26 mouse cellular contexts compared by ENCODE assay signal in genomic region chr6:80823753-80824152, GRCm38 (mm10).
DNase-seq lines count a peak whose midpoint lies in the region; ATAC-seq and TF ChIP-seq lines count a peak whose summit lies in the region.
"Had no signal": no experiment of that assay in that cellular context is flagged by ENCODE, and none has a peak within 500 bp of the region (broad histone marks: within the 10 kb centered on the region; RNA-seq: fewer than 3 reads in every experiment).

No protein-coding gene starts in this region.

- H3K9ac ChIP-seq in midbrain, embryonic 13.5 days (replicated peaks): no peak overlapping the region
- H3K9ac ChIP-seq: embryonic facial prominence, embryonic 12.5 days; forebrain, embryonic 12.5 days; hindbrain, embryonic 14.5 days; limb, embryonic 13.5 days; liver, embryonic 14.5 days; lung, embryonic 15.5 days; midbrain, embryonic 15.5 days; neural tube, embryonic 12.5 days had no signal

- no peaks in the 10 kb centered on the region for H3K36me3 ChIP-seq in kidney, adult 2 months (ENCODE audit: control insufficient read depth, insufficient read depth, low read length)
- H3K36me3 ChIP-seq in midbrain, embryonic 13.5 days: no peaks in the 10 kb centered on the region
- H3K36me3 ChIP-seq in heart, embryonic 10.5 days: no peaks in the 10 kb centered on the region
- H3K36me3 ChIP-seq: embryonic facial prominence, embryonic 12.5 days; forebrain, embryonic 12.5 days; limb, embryonic 13.5 days; lung, embryonic 15.5 days; midbrain, embryonic 15.5 days; neural tube, embryonic 12.5 days had no signal

- ATAC-seq in midbrain, embryonic 13.5 days: no peak
- ATAC-seq: inflammation-experienced regulatory T-cells, adult 6 months; midbrain, embryonic 15.5 days had no signal

- H3K9me3 ChIP-seq in midbrain, embryonic 13.5 days: no peaks in the 10 kb centered on the region
- H3K9me3 ChIP-seq in heart, embryonic 10.5 days: no peaks in the 10 kb centered on the region
- H3K9me3 ChIP-seq: embryonic facial prominence, embryonic 12.5 days; forebrain, embryonic 12.5 days; limb, embryonic 13.5 days; lung, embryonic 15.5 days; midbrain, embryonic 15.5 days; neural tube, embryonic 12.5 days had no signal

- H3K4me2 ChIP-seq in midbrain, embryonic 13.5 days (replicated peaks): no peak overlapping the region
- H3K4me2 ChIP-seq: embryonic facial prominence, embryonic 12.5 days; forebrain, embryonic 12.5 days; hindbrain, embryonic 14.5 days; limb, embryonic 13.5 days; lung, embryonic 15.5 days; midbrain, embryonic 15.5 days; neural tube, embryonic 12.5 days had no signal

- no peak for TF ChIP-seq CTCF in kidney, adult 2 months (conservative IDR thresholded peaks at IDR 0.05; ENCODE audit: insufficient read depth, insufficient read length, low read depth, low read length)

- H3K4me1 ChIP-seq in kidney, adult 2 months (ENCODE audit: control insufficient read depth, insufficient read depth, low read length): no peaks in the 10 kb centered on the region
- H3K4me1 ChIP-seq in midbrain, embryonic 13.5 days (replicated peaks): no peaks in the 10 kb centered on the region
- H3K4me1 ChIP-seq in heart, embryonic 10.5 days: no peaks in the 10 kb centered on the region
- H3K4me1 ChIP-seq: embryonic facial prominence, embryonic 12.5 days; forebrain, embryonic 12.5 days; limb, embryonic 13.5 days; lung, embryonic 15.5 days; midbrain, embryonic 15.5 days; neural tube, embryonic 12.5 days had no signal

- no peak for TF ChIP-seq POLR2A in kidney, adult 2 months (IDR thresholded peaks at IDR 0.05; ENCODE audit: low read depth, low read length)

- H3K4me3 ChIP-seq in kidney, adult 2 months (ENCODE audit: insufficient read depth, low read depth, low read length): no peak overlapping the region
- no peak overlapping the region for H3K4me3 ChIP-seq in midbrain, embryonic 13.5 days (replicated peaks)
- H3K4me3 ChIP-seq in heart, embryonic 10.5 days: no peak overlapping the region
- H3K4me3 ChIP-seq: embryonic facial prominence, embryonic 12.5 days; forebrain, embryonic 12.5 days; gastrocnemius, adult 2 months; limb, embryonic 13.5 days; lung, embryonic 15.5 days; midbrain, embryonic 15.5 days; neural tube, embryonic 12.5 days had no signal

- peak; percentile 6 for DNase-seq in kidney, adult 11 months
- no peak for DNase-seq in kidney, adult 18-20 months
- peak; percentile 36 for DNase-seq in kidney, adult 2 months
- peak; percentile 25 for DNase-seq in kidney, postnatal 10 days
- DNase-seq in yolk sac, embryonic 10.5 days (ENCODE audit: low spot score): peak; percentile 22
- DNase-seq in heart, embryonic 10.5 days (ENCODE audit: low spot score): no peak
- DNase-seq: cerebellum, adult 11 months; cerebellum, postnatal 10 days; gastrocnemius, adult 2 months; heart, postnatal 4 days; lung, postnatal 36 days; retina, postnatal 1 day; right cerebral cortex, postnatal 25 days; spleen, adult 18-20 months; thymus, adult 18-20 months; thymus, postnatal 36 days had no signal

- H3K27me3 ChIP-seq in kidney, adult 2 months (replicated peaks; ENCODE audit: control insufficient read depth, insufficient read depth, low read length): no peaks in the 10 kb centered on the region
- H3K27me3 ChIP-seq in midbrain, embryonic 13.5 days: no peaks in the 10 kb centered on the region
- no peaks in the 10 kb centered on the region for H3K27me3 ChIP-seq in heart, embryonic 10.5 days (ENCODE audit: insufficient read depth, poor library complexity, severe bottlenecking)
- H3K27me3 ChIP-seq: embryonic facial prominence, embryonic 12.5 days; forebrain, embryonic 12.5 days; limb, embryonic 13.5 days; lung, embryonic 15.5 days; midbrain, embryonic 15.5 days; neural tube, embryonic 12.5 days had no signal

- no peak overlapping the region for H3K27ac ChIP-seq in kidney, adult 2 months (ENCODE audit: insufficient read depth, low read depth, low read length)
- H3K27ac ChIP-seq in midbrain, embryonic 13.5 days: no peak overlapping the region
- H3K27ac ChIP-seq in heart, embryonic 10.5 days: no peak overlapping the region
- H3K27ac ChIP-seq: embryonic facial prominence, embryonic 12.5 days; forebrain, embryonic 12.5 days; gastrocnemius, adult 2 months; hindbrain, embryonic 14.5 days; limb, embryonic 13.5 days; liver, embryonic 14.5 days; lung, embryonic 15.5 days; midbrain, embryonic 15.5 days; neural tube, embryonic 12.5 days had no signal

- WGBS in kidney, adult 2 months: 36% methylated on average over 5 of the region's 5 CpGs
- 89% methylated on average over 5 of the region's 5 CpGs for WGBS in midbrain, embryonic 13.5 days
- 80% methylated on average over 5 of the region's 5 CpGs for WGBS in heart, embryonic 10.5 days

Comparison
In these comparisons a context has a peak if more than half of its experiments do, and no peak if none do; other contexts are left out.
1. DNase-seq: peak in kidney, adult 11 months (single experiment), kidney, adult 2 months (single experiment), kidney, postnatal 10 days (single experiment) and yolk sac, embryonic 10.5 days (single experiment); none in kidney, adult 18-20 months (single experiment) and heart, embryonic 10.5 days (single experiment).